Mouse (Mus musculus) cerebellum, adult 2 months (tissue): ENCODE measurements around the gene Gps2. TPM values are rescaled to one million over a fixed set of nuclear protein-coding genes. Genes with fewer than 3 reads are reported as not detected.

Experiments used
- DNase-seq, 2 experiments: peaks; one replicate each; pipeline ENCODE4 v3.0.0; 2021
- H3K27ac ChIP-seq: fragments of 200-500 bp; 2 replicates; pipeline ENCODE4 v1.5.1; 2012; ENCODE audit warnings: low read length, control low read depth, inconsistent platforms; ENCODE audit not compliant: insufficient read depth
- H3K27me3 ChIP-seq: fragments of 200-500 bp; 2 replicates; pipeline ENCODE4 v1.6.1; 2012; ENCODE audit warnings: inconsistent platforms, mild to moderate bottlenecking, low read length, moderate library complexity; ENCODE audit not compliant: control insufficient read depth, insufficient read depth
- H3K4me1 ChIP-seq: fragments of 200-500 bp; 2 replicates; pipeline ENCODE4 v1.6.1; 2011; ENCODE audit warnings: low read length; ENCODE audit not compliant: control insufficient read depth, insufficient read depth
- H3K4me3 ChIP-seq: fragments of 200-500 bp; replicated peaks from 2 replicates; pipeline ENCODE3; 2011; ENCODE audit warnings: mild to moderate bottlenecking, low read depth, low read length, control low read depth; ENCODE audit not compliant: insufficient read depth
- CTCF ChIP-seq: fragments of 200-500 bp; IDR thresholded peaks from 2 replicates; pipeline ENCODE4 v1.5.1; 2011; ENCODE audit warnings: low read depth, mild to moderate bottlenecking, control low read depth, low read length, moderate library complexity, borderline replicate concordance; ENCODE audit not compliant: insufficient read depth
- POLR2A ChIP-seq: fragments of 200-500 bp; IDR thresholded peaks from 2 replicates; pipeline ENCODE4 v1.6.1; 2011; ENCODE audit warnings: low read length, control low read depth, borderline replicate concordance; ENCODE audit not compliant: insufficient read depth
- WGBS: fragments of 180-500 bp; shearing (Covaris S2); methylation state at CpG from one replicate; pipeline ENCODE4 v1.1.7; 2018; 5-methylcytosine and 5-hydroxymethylcytosine counted together
- polyA plus RNA-seq: library from polyadenylated mRNA; depleted of rRNA; stranded (reverse); fragments of >200 nt; gene quantifications from 2 replicates; pipeline ENCODE4 v1.2.3, GENCODE M21; 2012

Gene Gps2
- polyA plus RNA-seq, 1 experiment, result 78.9 TPM

- H3K4me3 ChIP-seq, result no peak overlapping the region
- H3K4me1 ChIP-seq, result no peaks in the 10 kb centered on the region
- H3K27me3 ChIP-seq, result no peaks in the 10 kb centered on the region
- no peak overlapping the region for H3K27ac ChIP-seq
- DNase-seq, result no peak
- 60% methylated on average over 7 of the region's 7 CpGs for WGBS
- TF ChIP-seq POLR2A (no peak), CTCF (no peak)
These were observed 37.5 kb upstream of the Gps2 start for GRCm38 (mm10) chr11:69876186-69876585.

DNA sequence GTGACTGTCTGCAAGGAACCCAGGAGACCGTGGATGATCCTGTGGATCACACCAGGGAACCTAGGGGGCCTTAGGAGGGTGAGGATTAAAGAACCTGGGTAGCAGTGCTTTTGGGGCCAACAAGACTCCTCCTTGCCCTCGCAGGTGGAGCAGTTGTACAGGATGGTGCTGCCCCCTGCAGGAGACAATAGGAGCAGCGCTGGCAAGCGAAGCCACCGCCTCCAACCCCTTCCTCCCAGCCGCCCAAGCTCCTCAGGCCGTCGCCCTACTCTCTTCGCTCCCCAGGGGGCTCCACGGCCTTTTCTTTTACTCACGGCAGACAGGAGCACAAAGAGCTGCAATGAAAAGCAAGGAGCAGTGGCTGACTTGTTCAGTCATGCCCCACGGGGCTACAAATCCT is 36.8 kb upstream of the Gps2 start:
- DNase-seq, result peak; percentile 79 to 87
- WGBS, result 1% methylated on average over 12 of the region's 12 CpGs
- Histone ChIP-seq H3K27me3 (no peaks in the 10 kb centered on the region), H3K4me1 (no peaks in the 10 kb centered on the region), H3K4me3 (peak overlapping the region; percentile 3), H3K27ac (no peak overlapping the region)
- TF ChIP-seq POLR2A (no peak), CTCF (peak; percentile 83)

- Histone ChIP-seq H3K27ac (no peak within 1 kb of the TSS), H3K4me1 (no peaks in the 10 kb centered on the region), H3K27me3 (no peaks in the 10 kb centered on the region), H3K4me3 (peak within 1 kb of the TSS; percentile 3)
- WGBS, result 74% methylated on average over 11 of the region's 11 CpGs
- TF ChIP-seq POLR2A (no peak), CTCF (no peak)
- DNase-seq, result no peak
These were observed 35.8 kb upstream of the Gps2 start, which contains the start of gene Tmem95 for GRCm38 (mm10) chr11:69877878-69878277. Tmem95 (minus strand) TSS chr11:69878018.

DNA sequence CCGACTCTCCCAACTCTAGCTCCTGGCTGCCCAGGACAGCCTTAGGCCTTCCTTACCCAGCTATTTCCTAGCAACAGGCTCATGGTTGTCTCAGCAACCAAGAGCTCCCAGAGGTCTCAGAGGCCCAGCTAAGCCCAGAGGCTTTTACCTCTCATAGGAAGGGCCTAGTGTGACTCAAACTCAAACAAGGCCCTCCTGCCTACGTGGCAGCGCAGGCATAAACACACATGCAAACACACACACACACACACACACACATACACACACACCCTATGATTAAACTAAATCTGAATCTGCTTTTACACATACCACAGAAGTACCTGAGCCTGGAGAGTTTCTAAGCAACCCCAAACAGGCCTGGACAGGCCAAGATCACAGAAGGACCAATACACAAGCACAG is 35.3 kb upstream of the Gps2 start:
- Histone ChIP-seq H3K4me1 (no peaks in the 10 kb centered on the region), H3K4me3 (no peak overlapping the region), H3K27me3 (no peaks in the 10 kb centered on the region), H3K27ac (no peak overlapping the region)
- no peak for DNase-seq
- WGBS, result 68% methylated on average over 3 of the region's 3 CpGs
- no peak for TF ChIP-seq CTCF
- TF ChIP-seq POLR2A, result no peak

DNA sequence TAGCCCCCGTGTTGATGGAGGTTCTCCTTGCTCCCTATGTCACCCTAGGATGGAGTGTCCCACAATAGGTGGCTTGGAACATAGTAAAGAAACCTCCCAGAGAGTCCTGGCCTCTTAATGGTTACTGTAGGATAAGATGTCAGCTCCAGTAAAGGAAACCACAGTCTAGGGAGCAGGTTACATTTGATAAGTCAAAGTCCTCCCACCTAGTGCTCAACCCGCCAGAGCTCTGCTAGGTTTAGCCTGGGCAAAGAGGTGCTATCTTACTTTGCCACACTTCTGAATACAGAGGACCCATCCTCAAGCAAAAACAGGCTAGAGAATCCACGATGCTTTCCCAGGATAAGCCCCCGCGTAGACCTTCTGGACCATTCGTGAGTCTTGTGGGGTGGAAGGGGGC is 34.7 kb upstream of the Gps2 start:
- no peak for DNase-seq
- Histone ChIP-seq H3K4me1 (no peaks in the 10 kb centered on the region), H3K27me3 (no peaks in the 10 kb centered on the region), H3K27ac (no peak overlapping the region), H3K4me3 (no peak overlapping the region)
- TF ChIP-seq POLR2A (no peak), CTCF (no peak)
- WGBS, result 87% methylated on average over 6 of the region's 6 CpGs

GRCm38 (mm10) chr11:69879711-69880110 is 34.0 kb upstream of the Gps2 start:
- DNase-seq, result no peak
- WGBS, result 73% methylated on average over 15 of the region's 15 CpGs
- Histone ChIP-seq H3K4me1 (no peaks in the 10 kb centered on the region), H3K27me3 (no peaks in the 10 kb centered on the region), H3K27ac (no peak overlapping the region), H3K4me3 (no peak overlapping the region)
- TF ChIP-seq CTCF (no peak), POLR2A (no peak)

GRCm38 (mm10) chr11:69880506-69880852 is 33.2 kb upstream of the Gps2 start:
- no peak overlapping the region; the same call in 1 of the 2 replicates for H3K27ac ChIP-seq
- peak; percentile 62 to 68 for DNase-seq
- WGBS, result under 1% methylated on average over 18 of the region's 18 CpGs
- H3K4me1 ChIP-seq, result no peaks in the 10 kb centered on the region
- no peaks in the 10 kb centered on the region for H3K27me3 ChIP-seq
- H3K4me3 ChIP-seq, result peak overlapping the region; percentile 57
- TF ChIP-seq CTCF, result peak; percentile 72; the same call in 1 of the 2 replicates
- no peak for TF ChIP-seq POLR2A

GRCm38 (mm10) chr11:69880853-69881603 is 32.7 kb upstream of the Gps2 start, which contains the start of gene Kctd11:
Kctd11 (minus strand) TSS chr11:69881406.
- TF ChIP-seq POLR2A (peak; percentile 68; the same call in 1 of the 2 replicates), CTCF (no peak)
- H3K4me1 ChIP-seq, result no peaks in the 10 kb centered on the region
- WGBS, result under 1% methylated on average over 46 of the region's 46 CpGs
- H3K27me3 ChIP-seq, result no peaks in the 10 kb centered on the region
- peak; percentile 78 to 81 for DNase-seq
- peak within 1 kb of the TSS; percentile 57 for H3K4me3 ChIP-seq
- no peak within 1 kb of the TSS; the same call in 1 of the 2 replicates for H3K27ac ChIP-seq
